Mouse (Mus musculus) c-Kit-positive CD71-positive TER-119-negative erythroid progenitor cells, embryonic 14.5 days (primary cell): ENCODE data around the gene Nxph1.

Experiments used
- DNase-seq: peaks from one replicate; pipeline ENCODE4 v3.0.0-alpha.2; 2013; ENCODE audit warnings: low read depth

Gene Nxph1

GRCm38 (mm10) chr6:8970576-8970975 is 22.3 kb downstream of the Nxph1 start:
- DNase-seq = no peak

GRCm38 (mm10) chr6:8979237-8979871 is 31.1 kb downstream of the Nxph1 start:
- no peak for DNase-seq

- no peak for DNase-seq
Observed at GRCm38 (mm10) chr6:8996301-8996943, 48.2 kb downstream of the Nxph1 start.

- no peak for DNase-seq
Observed at GRCm38 (mm10) chr6:8997326-8997725, 49.1 kb downstream of the Nxph1 start.

GRCm38 (mm10) chr6:9002686-9003085 is 54.5 kb downstream of the Nxph1 start:
- DNase-seq = no peak

DNA sequence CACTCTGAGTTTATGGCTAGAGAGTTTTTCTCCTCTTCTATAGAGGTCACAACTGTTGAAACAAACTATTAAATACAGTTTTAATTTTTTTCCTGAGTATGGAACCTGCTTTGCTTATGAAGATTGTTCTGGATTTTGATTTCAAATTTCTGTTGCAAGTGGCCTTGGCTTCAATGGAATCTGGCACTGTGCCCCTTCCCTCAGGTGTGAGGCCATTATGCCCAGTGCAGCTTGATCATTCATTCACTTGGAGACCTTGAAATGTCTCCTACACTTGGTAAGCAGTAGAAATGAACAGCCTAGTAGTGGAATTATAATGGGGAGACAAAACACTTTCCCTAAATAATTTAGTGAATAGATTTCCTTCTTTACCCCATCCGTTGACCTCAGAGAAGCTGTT is 78.4 kb downstream of the Nxph1 start:
- DNase-seq = no peak

- DNase-seq = no peak
Observed at GRCm38 (mm10) chr6:9027146-9027545, 78.9 kb downstream of the Nxph1 start.

DNA sequence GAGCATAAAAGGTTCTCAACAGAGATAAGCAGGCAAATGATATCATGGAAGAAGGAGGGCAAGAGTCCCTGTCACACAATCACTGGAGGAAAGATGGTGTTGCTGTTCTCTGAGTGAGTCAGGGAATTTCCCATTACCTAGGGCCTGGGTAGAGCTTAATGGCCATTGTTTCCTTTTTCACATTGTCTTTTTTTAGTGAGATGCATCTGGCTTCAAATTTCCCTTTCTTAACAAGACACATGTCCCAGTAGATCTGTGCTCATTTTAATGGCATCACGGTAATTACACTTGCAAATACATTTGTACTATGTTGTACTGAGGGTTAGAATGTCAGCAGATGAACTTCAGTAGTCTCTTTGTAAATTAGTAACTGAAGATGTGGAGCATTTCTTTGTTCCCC is 80.3 kb downstream of the Nxph1 start:
- DNase-seq = no peak

DNA sequence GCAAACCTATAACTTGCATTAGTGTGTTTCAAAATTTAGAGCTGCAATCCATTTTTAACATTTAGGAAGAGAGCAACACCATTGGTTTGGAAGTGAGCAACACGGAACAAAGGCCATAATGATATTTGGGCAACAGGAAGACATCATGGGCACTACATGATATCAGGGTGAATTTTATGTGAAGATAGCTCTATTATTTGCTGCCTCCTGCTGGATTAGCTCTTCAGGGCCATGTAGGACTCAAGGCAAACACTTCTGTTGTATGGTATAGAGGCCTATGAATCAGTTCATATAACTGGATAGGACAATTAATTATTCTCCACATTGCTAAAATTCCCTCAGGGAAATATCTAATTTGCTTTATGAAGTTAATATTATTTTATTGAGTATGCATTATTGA is 91.1 kb downstream of the Nxph1 start:
- DNase-seq = no peak

DNA sequence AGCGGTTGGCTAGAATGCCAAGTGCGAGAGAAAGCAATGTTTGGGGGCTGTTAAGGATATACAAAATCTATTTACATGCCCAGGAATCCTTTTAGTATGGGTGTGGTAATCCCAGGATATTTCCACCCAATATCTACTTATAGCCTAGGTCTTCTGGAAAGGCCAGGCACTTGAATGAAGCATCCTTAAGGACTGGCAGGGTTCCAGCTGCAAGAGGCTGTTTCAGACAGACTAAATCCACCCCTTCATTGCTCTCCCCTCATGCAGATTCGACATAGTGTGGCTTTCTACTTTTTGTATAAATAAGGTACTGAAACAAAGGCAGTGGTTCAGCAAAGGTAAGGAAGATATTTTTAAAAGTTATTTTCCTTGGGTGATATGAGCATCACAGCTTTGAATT is 92.8 kb downstream of the Nxph1 start:
- DNase-seq = no peak

GRCm38 (mm10) chr6:9042391-9042790 is 94.2 kb downstream of the Nxph1 start:
- DNase-seq = no peak

DNA sequence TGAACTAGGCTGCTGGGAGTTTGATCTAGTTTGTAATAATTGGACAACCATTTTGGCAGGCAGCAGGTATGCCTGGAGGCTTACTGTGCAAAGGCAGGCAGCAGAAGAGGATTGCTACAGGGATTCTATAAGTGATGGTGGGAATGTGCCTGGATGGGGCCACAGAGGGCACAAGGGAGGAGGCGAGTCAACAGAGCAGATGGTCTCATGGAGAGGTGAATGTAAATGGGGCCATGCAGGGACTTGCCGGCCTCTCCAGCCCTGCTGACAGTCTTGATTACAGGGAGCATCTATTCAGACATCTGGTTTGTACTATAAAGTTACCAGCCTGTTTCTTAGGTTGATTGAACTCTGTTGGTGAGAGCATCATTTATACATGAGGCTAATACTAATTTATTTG is 98.6 kb downstream of the Nxph1 start:
- no peak for DNase-seq

DNA sequence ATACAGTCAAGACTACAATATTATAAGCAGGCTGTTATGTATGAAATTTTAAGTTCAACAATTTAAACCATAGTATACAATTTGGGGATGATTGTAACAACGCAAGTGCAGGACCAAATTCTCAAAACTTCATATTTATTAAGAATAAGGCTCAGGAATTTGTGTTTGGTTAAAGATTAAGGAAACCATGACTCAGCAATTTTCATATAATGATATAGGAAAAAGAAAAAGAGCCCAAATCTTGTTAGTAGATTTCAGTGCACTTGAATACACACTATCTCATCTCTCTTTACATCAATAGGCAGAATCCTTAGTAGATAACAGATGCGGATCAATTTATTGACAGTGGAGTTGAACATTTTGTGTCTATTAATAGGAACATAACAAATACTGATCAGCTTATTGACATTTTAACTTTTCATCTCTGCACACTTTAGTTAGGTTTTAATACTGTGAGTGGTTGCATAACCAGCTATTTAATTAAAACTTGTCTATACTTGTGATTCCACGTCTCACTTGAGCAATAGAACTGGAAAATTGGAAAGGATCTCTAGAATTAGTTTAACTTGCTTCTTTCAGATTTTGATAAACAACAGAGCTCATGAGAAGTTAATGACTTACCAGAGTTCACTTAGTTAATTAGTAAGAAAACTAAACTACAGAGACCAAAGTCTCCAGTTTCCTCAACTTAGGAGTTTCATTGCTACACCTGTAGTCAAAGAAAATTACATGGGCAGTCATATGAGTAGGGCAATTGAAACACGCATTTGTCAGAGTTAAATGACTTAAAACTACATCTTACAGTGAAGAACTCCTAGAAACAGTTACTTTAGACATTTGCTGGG is 113.3 kb downstream of the Nxph1 start:
- no peak for DNase-seq

DNA sequence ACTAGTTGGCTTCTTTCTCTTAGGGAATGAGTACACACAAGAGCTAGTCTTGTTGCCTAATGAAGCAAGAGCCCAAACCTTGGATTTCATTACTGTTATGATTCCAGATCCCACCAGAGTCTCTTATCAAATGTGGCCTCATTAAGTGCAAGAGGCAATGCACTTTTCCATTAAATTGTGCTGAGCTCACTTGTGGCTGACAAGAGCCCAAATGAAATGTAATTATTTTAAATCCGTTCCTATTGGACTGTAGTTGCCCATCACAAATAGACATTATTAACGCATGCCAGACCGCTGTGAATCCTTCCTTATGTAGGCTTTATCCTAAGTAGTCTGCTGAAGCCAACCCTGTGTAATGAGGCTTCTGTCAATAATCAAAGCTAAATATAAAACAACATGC is 118.2 kb downstream of the Nxph1 start:
- no peak for DNase-seq

DNA sequence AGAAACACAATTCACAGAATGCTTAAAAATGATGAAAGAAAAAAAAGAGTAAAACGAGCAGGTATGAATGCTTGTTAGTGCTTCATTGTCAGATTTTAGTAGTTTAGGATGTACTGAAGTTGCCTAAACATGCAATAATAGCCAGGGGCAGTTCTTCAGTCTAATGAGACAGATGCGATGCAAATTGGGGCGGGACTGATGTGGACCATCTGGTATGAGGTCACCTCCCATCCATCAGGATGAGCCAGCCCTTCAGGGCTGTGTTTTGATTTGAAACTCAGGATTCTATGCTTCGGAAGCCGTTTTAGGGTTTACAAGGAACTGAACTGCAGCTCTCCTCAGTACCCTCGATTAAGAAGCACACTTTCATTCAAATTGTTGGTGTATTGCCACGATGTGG is 121.7 kb downstream of the Nxph1 start:
- DNase-seq = no peak

GRCm38 (mm10) chr6:9076463-9076862 is 128.2 kb downstream of the Nxph1 start:
- no peak for DNase-seq

- DNase-seq = no peak
Observed at GRCm38 (mm10) chr6:9077793-9078689, 129.8 kb downstream of the Nxph1 start.

DNA sequence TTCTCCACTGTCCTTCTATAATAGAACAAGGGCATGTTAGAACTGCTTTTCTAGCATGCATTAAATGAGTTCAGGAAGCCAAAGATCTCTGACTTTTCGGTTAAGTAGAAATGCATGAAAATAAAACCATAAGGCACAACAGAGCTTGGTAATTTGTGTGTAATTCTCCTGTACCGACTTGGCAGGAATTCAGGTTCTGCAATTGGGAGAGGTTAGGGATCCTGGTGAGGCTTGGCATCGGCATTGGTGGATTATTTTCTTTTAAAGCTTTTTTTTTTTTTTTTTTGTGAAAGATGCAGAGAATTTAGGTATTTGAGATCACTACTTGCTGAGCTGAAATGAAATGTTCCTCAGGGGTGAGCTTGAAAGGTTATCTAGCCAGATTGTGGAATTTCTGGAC is 135.6 kb downstream of the Nxph1 start:
- no peak for DNase-seq

DNA sequence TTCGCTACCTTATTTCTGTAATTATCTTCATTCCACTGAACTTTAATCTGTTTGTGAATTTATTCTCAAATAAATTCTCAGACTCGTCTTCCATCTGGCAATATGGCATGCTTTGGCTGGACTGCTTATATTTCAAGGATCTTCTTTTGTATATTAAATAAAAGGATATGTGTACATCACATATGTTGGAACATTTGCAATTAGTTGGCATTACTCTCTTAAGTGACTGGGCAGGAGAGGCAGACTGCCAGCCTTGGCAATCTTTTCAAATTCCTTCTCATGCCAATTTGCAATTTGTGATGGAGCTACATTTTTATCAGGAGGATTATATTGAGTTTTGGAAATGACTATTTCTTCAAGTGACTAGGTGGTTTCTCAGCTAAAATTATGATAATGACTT is 149.1 kb downstream of the Nxph1 start:
- DNase-seq = no peak

DNA sequence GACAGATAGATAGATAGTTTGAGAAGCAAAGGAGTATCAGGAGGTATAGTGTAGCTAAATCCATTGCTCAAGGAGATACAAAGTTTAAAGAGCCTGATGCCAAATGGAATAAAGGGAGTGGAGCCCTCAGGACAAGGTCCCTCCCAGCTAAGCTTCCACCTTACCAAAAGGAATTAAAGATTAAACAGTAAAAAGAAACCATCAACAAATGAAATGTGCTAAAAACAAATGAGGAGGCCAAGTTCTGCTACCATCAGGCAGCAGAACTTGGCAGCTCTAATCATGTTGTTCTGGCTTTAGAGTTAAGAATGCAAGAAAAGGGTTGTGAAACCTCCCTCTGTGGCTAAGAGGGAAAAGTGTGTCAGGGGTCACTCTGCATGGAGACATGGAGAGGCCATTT is 159.1 kb downstream of the Nxph1 start:
- DNase-seq = no peak

GRCm38 (mm10) chr6:9119136-9119535 is 170.9 kb downstream of the Nxph1 start:
- no peak for DNase-seq

GRCm38 (mm10) chr6:9124321-9124914 is 176.2 kb downstream of the Nxph1 start:
- no peak for DNase-seq
